Comparison of ENCODE assay signal across 27 mouse cellular contexts in genomic region chr4:41357154-41357553, GRCm38 (mm10).
"Had no signal": no experiment of that assay in that cellular context is flagged by ENCODE, and none has a peak within 500 bp of the region (broad histone marks: within the 10 kb centered on the region; RNA-seq: fewer than 3 reads in every experiment).

No protein-coding gene starts in this region.

- H3K9me3 ChIP-seq: heart, embryonic 10.5 days; heart, embryonic 12.5 days; hindbrain, embryonic 12.5 days; intestine, embryonic 15.5 days; limb, embryonic 10.5 days; liver, embryonic 13.5 days; liver, embryonic 15.5 days had no signal

- H3K27me3 ChIP-seq: heart, embryonic 12.5 days; hindbrain, embryonic 12.5 days; intestine, embryonic 15.5 days; limb, embryonic 12.5 days; liver, embryonic 13.5 days; liver, embryonic 15.5 days had no signal

- H3K27ac ChIP-seq: heart, embryonic 10.5 days; hindbrain, embryonic 10.5 days; hindbrain, embryonic 12.5 days; hindbrain, embryonic 14.5 days; intestine, embryonic 15.5 days; layer of hippocampus, adult 2 months; left cerebral cortex, adult 2 months; limb, embryonic 10.5 days; limb, embryonic 12.5 days; liver, embryonic 13.5 days; liver, embryonic 15.5 days had no signal

- ATAC-seq: hindbrain, embryonic 16.5 days; inflammation-experienced regulatory T-cells, adult 6 months; intestine, embryonic 15.5 days; intestine, postnatal 0 days; liver, postnatal 0 days had no signal

- H3K9ac ChIP-seq: heart, embryonic 12.5 days; hindbrain, embryonic 12.5 days; hindbrain, embryonic 14.5 days; intestine, embryonic 15.5 days; limb, embryonic 12.5 days; liver, embryonic 13.5 days; liver, embryonic 15.5 days; liver, postnatal 0 days had no signal

- DNase-seq: gastrocnemius, postnatal 25 days; heart, adult 18-20 months; heart, postnatal 10 days; heart, postnatal 4 days; kidney, adult 18-20 months; kidney, adult 8-10 months; kidney, postnatal 10 days; kidney, postnatal 25 days; kidney, postnatal 4 days; liver; liver, embryonic 13.5 days; liver, postnatal 0 days had no signal

- H3K4me1 ChIP-seq: heart, embryonic 10.5 days; hindbrain, embryonic 10.5 days; hindbrain, embryonic 12.5 days; limb, embryonic 10.5 days; limb, embryonic 12.5 days had no signal

- H3K4me3 ChIP-seq: heart, embryonic 10.5 days; heart, embryonic 12.5 days; hindbrain, embryonic 10.5 days; hindbrain, embryonic 12.5 days; intestine, embryonic 15.5 days; layer of hippocampus, adult 2 months; left cerebral cortex, adult 2 months; limb, embryonic 10.5 days; limb, embryonic 12.5 days; liver, embryonic 13.5 days; liver, embryonic 15.5 days had no signal

- H3K4me2 ChIP-seq: heart, embryonic 12.5 days; hindbrain, embryonic 12.5 days; hindbrain, embryonic 14.5 days; intestine, embryonic 15.5 days; limb, embryonic 12.5 days; liver, embryonic 11.5 days; liver, embryonic 13.5 days; liver, embryonic 15.5 days had no signal
